Mouse (Mus musculus) heart, adult 2 months (tissue): Measurements from ENCODE around the gene Hpn.

Experiments
- CTCF ChIP-seq: fragments of 200-600 bp; IDR thresholded peaks from 2 replicates; pipeline ENCODE4 v1.8.1; 2022; ENCODE audit warnings: antibody characterized with exemption, mild to moderate bottlenecking, moderate library complexity
- POLR2A ChIP-seq: fragments of 200-500 bp; IDR thresholded peaks from 2 replicates; pipeline ENCODE4 v1.6.1; 2011; ENCODE audit warnings: mild to moderate bottlenecking, low read depth, low read length, control low read depth; ENCODE audit not compliant: insufficient read depth

DNA sequence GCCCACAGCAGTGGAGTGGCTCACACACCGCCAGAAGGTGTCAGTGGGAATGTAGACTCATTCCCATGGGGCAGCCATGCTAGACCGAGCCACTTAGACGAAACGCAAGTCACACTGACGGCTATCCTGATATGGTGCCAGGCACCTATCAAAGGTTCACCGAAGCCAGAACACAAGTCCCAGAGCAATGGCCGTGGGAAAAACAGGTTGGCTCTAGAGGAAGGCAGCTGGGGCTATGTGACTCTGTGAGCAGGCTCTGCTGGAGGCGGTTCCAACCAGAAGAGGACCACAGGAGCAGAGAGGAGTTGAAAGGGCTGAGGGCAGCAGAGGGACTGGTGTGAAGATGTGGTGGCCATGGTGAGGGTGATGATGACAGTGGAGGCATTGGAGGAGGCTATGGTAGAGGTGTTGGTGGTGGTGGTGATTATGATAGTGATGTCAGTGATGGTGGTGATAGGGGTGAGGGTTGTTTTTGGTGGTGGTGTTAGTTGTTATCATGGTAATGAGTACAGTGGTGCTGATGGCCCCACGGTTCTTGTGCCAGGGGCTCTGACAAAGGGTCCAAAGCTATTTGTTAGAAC is 28.8 kb downstream of the Hpn start:
- no peak for TF ChIP-seq CTCF
- TF ChIP-seq POLR2A, result no peak
